Mouse (Mus musculus): ENCODE data around the gene Slc45a1.
A peak's percentile ranks its signal among the peaks of the same experiment; 100 is the strongest.

The Slc45a1 gene

GRCm38 (mm10) chr4:150659926-150660610 is 8.1 kb upstream of the Slc45a1 start:
- DNase-seq (ENCODE audit: low read depth, low spot score): no peak

GRCm38 (mm10) chr4:150656504-150656903 is 4.5 kb upstream of the Slc45a1 start:
- DNase-seq (ENCODE audit: low read depth, low spot score): no peak

- DNase-seq (ENCODE audit: low read depth, low spot score): peak; percentile 46
Measured at GRCm38 (mm10) chr4:150655989-150656388, 4.0 kb upstream of the Slc45a1 start.

GRCm38 (mm10) chr4:150653072-150653599 is 1.2 kb upstream of the Slc45a1 start:
- no peak for DNase-seq (ENCODE audit: low read depth, low spot score)

- no peak for DNase-seq (ENCODE audit: low read depth, low spot score)
Measured at GRCm38 (mm10) chr4:150649327-150649726, 2.6 kb downstream of the Slc45a1 start.

- DNase-seq (ENCODE audit: low read depth, low spot score): no peak
Measured at GRCm38 (mm10) chr4:150644299-150644698, 7.7 kb downstream of the Slc45a1 start.

GRCm38 (mm10) chr4:150636635-150637034 is 15.3 kb downstream of the Slc45a1 start:
- no peak for DNase-seq (ENCODE audit: low read depth, low spot score)

GRCm38 (mm10) chr4:150635568-150635967 is 16.4 kb downstream of the Slc45a1 start:
- DNase-seq (ENCODE audit: low read depth, low spot score): no peak

- no peak for DNase-seq (ENCODE audit: low read depth, low spot score)
Measured at GRCm38 (mm10) chr4:150629266-150629665, 22.7 kb downstream of the Slc45a1 start.

GRCm38 (mm10) chr4:150625951-150626732 is 25.8 kb downstream of the Slc45a1 start:
- DNase-seq (ENCODE audit: low read depth, low spot score): no peak

- no peak for DNase-seq (ENCODE audit: low read depth, low spot score)
Measured at GRCm38 (mm10) chr4:150625425-150625824, 26.5 kb downstream of the Slc45a1 start.

GRCm38 (mm10) chr4:150624933-150625332 is 27.0 kb downstream of the Slc45a1 start:
- DNase-seq (ENCODE audit: low read depth, low spot score): no peak

GRCm38 (mm10) chr4:150624214-150624823 is 27.7 kb downstream of the Slc45a1 start:
- no peak for DNase-seq (ENCODE audit: low read depth, low spot score)

GRCm38 (mm10) chr4:150622641-150623040 is 29.3 kb downstream of the Slc45a1 start:
- no peak for DNase-seq (ENCODE audit: low read depth, low spot score)

GRCm38 (mm10) chr4:150619011-150619410 is 33.0 kb downstream of the Slc45a1 start:
- no peak for DNase-seq (ENCODE audit: low read depth, low spot score)

GRCm38 (mm10) chr4:150616841-150617240 is 35.1 kb downstream of the Slc45a1 start:
- DNase-seq (ENCODE audit: low read depth, low spot score): no peak

- DNase-seq (ENCODE audit: low read depth, low spot score): no peak
Measured at GRCm38 (mm10) chr4:150616029-150616420, 35.9 kb downstream of the Slc45a1 start.

- no peak for DNase-seq (ENCODE audit: low read depth, low spot score)
Measured at GRCm38 (mm10) chr4:150615251-150616028, 36.5 kb downstream of the Slc45a1 start.

- DNase-seq (ENCODE audit: low read depth, low spot score): no peak
Measured at GRCm38 (mm10) chr4:150613715-150614114, 38.3 kb downstream of the Slc45a1 start.

GRCm38 (mm10) chr4:150608670-150609069 is 43.3 kb downstream of the Slc45a1 start:
- DNase-seq (ENCODE audit: low read depth, low spot score): no peak

- DNase-seq (ENCODE audit: low read depth, low spot score): no peak
Measured at GRCm38 (mm10) chr4:150606449-150607161, 45.4 kb downstream of the Slc45a1 start.
